Mouse (Mus musculus): ENCODE results near the gene Lpin2. TPM values are rescaled to one million over a fixed set of nuclear protein-coding genes. Genes with fewer than 3 reads are reported as not detected.
A peak's percentile ranks its signal among the peaks of the same experiment; 100 is the strongest.

Gene Lpin2
- polyA plus RNA-seq, 1 experiment from 2014 or later: 34.5 TPM

DNA sequence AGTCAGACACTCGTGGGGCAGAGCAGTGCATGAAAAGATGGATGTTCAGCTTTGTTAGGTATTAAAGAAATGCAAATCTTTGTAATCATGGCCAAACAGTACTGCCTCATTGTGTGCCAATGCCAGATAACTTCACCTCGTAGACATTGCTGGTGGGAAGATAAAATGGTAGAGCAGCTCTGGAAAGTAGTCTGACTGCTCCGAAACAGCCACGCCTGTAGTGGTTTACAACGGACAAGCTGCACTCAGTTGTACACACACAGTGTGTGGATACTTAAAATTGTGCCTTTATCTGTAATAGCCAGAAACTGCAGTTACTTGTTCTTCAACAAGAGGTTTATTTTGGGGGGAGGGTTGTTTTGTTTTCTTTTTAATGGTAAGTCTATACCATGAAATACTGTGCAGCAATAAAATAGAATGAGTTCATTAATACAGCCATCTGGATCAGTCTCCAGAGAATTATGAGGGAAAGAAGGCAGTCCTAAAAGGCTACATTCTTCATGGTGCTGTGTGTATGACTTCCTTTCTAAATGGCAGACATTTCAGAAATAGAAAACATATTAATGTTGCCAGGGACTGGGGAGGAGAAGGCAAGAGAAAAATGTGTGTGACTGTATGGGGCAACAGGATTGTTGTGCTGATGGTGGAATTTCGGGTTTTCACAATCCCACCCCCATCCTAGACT is 29.7 kb downstream of the Lpin2 start:
- Histone ChIP-seq H3K36me3 (peaks cover 20% of the 10 kb centered on the region), H3K27ac (replicated peaks) (0 out of 2 replicates have a peak overlapping the region, but pooled peaks have one; percentile 13), H3K4me1 (0 out of 2 replicates have a peak, but pooled peaks cover 3% of the 10 kb centered on the region), H3K27me3 (ENCODE audit: low read depth, poor library complexity, severe bottlenecking) (no peaks in the 10 kb centered on the region), H3K9me3 (replicated peaks) (0 out of 2 replicates have a peak, but pooled peaks cover 2% of the 10 kb centered on the region), H3K4me3 (no peak overlapping the region)
- 87% methylated on average over 6 of the region's 6 CpGs for WGBS
- DNase-seq (ENCODE audit: low spot score): no peak

GRCm38 (mm10) chr17:71213666-71214065 is 31.3 kb downstream of the Lpin2 start:
- H3K36me3 ChIP-seq: peaks cover 26% of the 10 kb centered on the region
- no peak for DNase-seq (ENCODE audit: low spot score)
- H3K27me3 ChIP-seq (ENCODE audit: low read depth, poor library complexity, severe bottlenecking): no peaks in the 10 kb centered on the region
- 0 out of 2 replicates have a peak, but pooled peaks cover 3% of the 10 kb centered on the region for H3K4me1 ChIP-seq
- H3K9me3 ChIP-seq (replicated peaks): no peaks in the 10 kb centered on the region
- no peak overlapping the region for H3K27ac ChIP-seq (replicated peaks)
- no peak overlapping the region for H3K4me3 ChIP-seq
- WGBS: 83% methylated on average over 1 of the region's 1 CpGs

- no peak overlapping the region for H3K4me3 ChIP-seq
- WGBS: 92% methylated on average over 17 of the region's 17 CpGs
Observed at GRCm38 (mm10) chr17:71214514-71215240, 32.3 kb downstream of the Lpin2 start.

DNA sequence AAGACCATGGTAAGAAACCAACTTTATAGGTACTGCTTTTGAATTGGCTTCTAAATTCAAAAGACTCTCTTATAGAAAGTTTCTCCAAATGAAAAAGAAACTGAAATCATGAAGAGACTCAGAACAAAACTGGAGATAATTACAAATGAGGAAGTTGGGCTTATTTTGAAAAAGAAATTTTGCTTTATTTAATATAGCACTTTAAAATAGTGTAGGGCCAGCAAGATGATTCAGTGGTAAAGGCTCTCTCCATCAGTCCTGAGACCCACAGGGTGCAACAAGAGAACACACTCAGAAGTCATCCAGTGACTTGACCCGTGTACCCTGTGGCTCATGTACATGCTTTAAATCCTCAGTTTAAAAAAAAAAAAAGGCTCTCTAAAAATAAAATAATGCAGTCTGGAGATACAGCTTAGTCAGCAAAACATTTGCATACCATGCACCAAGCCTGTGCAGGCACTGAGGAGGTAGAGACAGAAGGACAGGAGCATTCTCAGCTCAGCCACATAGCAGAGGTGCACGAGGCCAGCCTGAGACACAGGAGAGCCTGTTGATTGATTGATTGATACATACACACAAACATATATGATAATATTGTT is 33.0 kb downstream of the Lpin2 start:
- H3K4me3 ChIP-seq: no peak overlapping the region
- 90% methylated on average over 2 of the region's 2 CpGs for WGBS
- no peaks in the 10 kb centered on the region for H3K27me3 ChIP-seq (ENCODE audit: low read depth, poor library complexity, severe bottlenecking)
- H3K36me3 ChIP-seq: peaks cover 30% of the 10 kb centered on the region
- no peaks in the 10 kb centered on the region for H3K9me3 ChIP-seq (replicated peaks)
- no peak for DNase-seq (ENCODE audit: low spot score)
- no peak overlapping the region for H3K27ac ChIP-seq (replicated peaks)
- H3K4me1 ChIP-seq: 0 out of 2 replicates have a peak, but pooled peaks cover 3% of the 10 kb centered on the region

More at GRCm38 (mm10) chr17:71214514-71215240, 32.3 kb downstream of the Lpin2 start:
- Histone ChIP-seq H3K4me1 (0 out of 2 replicates have a peak, but pooled peaks cover 3% of the 10 kb centered on the region), H3K9me3 (replicated peaks) (no peaks in the 10 kb centered on the region), H3K36me3 (peaks cover 30% of the 10 kb centered on the region), H3K27me3 (ENCODE audit: low read depth, poor library complexity, severe bottlenecking) (no peaks in the 10 kb centered on the region), H3K27ac (replicated peaks) (no peak overlapping the region)
- no peak for DNase-seq (ENCODE audit: low spot score)

DNA sequence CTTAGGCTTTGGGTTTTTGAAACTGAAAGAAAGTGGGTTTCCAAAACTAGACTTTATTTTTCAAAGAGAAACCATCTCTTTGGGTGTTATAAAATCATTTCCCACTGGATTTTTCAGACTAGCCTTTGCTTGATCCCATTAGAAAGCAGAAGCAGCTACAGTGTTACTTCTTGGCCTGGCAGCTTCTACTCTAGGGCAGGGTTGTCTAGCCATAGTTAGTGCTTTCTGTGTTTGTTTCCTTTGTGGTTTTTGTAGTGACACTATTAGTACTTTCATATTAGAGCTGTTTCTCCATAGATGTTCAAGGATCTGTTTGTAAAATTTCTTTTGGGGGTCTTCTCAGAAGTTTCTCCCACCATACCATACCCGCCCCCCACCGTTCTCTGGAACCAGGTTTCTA is 33.9 kb downstream of the Lpin2 start:
- Histone ChIP-seq H3K27ac (replicated peaks) (no peak overlapping the region), H3K4me3 (no peak overlapping the region), H3K4me1 (0 out of 2 replicates have a peak, but pooled peaks cover 3% of the 10 kb centered on the region), H3K27me3 (ENCODE audit: low read depth, poor library complexity, severe bottlenecking) (no peaks in the 10 kb centered on the region), H3K36me3 (peaks cover 34% of the 10 kb centered on the region), H3K9me3 (replicated peaks) (no peaks in the 10 kb centered on the region)
- WGBS: 97% methylated on average over 2 of the region's 2 CpGs
- DNase-seq (ENCODE audit: low spot score): no peak

DNA sequence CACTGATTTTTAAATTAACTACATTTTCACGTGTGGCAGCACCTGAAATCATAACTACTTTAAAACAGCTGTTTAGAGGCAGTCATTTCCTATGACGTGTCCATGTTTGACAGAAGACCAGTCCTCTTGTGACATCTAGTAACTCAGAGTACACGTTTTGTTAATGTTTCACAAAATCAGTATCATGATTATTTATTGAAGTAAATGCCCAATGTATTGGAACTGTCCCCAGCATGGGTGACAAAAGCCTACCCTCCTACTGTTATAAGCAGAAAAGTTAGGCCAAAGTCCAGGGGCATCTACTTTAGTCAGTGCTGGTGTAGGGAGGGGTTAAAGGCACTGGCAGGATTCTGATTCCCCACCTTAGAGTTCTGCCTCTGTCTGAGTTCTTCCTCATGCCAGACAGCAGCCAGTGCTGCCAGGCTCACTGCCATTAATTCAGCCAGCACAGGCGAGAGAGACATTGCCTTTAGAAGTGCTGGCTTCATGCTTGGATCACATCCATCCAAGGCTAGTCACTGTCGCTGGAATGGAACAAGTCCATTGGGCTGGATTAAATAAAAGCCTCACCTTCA is 34.8 kb downstream of the Lpin2 start:
- no peaks in the 10 kb centered on the region for H3K9me3 ChIP-seq (replicated peaks)

DNA sequence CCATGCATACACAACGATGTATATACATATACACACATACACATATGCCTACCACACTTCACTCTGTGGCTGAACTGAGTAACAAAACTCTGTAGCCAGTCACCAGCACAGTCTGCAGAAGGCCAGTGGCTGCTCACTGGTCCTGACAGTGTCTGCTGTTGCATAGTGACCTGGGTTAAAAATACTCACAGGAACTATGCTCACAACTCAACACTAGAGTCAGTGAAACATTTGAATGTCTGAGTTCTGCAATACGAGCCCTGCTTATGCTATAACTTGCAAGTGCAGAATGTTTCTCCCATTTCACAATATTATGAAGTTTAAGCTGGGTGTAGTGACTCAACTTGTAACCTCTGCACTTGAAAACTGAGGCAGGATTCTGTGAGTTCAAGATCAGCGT is 39.0 kb downstream of the Lpin2 start:
- Histone ChIP-seq H3K36me3 (peaks cover 40% of the 10 kb centered on the region), H3K27ac (replicated peaks) (no peak overlapping the region), H3K27me3 (ENCODE audit: low read depth, poor library complexity, severe bottlenecking) (no peaks in the 10 kb centered on the region), H3K4me1 (no peaks in the 10 kb centered on the region), H3K4me3 (no peak overlapping the region), H3K9me3 (replicated peaks) (no peaks in the 10 kb centered on the region)
- WGBS: 84% methylated on average over 3 of the region's 3 CpGs
- no peak for DNase-seq (ENCODE audit: low spot score)

More for the DNA sequence above, 34.8 kb downstream of the Lpin2 start:
- 92% methylated on average over 5 of the region's 5 CpGs for WGBS
- DNase-seq (ENCODE audit: low spot score): no peak
- Histone ChIP-seq H3K27ac (replicated peaks) (no peak overlapping the region), H3K27me3 (ENCODE audit: low read depth, poor library complexity, severe bottlenecking) (no peaks in the 10 kb centered on the region), H3K36me3 (peaks cover 36% of the 10 kb centered on the region), H3K4me3 (no peak overlapping the region), H3K4me1 (no peaks in the 10 kb centered on the region)

DNA sequence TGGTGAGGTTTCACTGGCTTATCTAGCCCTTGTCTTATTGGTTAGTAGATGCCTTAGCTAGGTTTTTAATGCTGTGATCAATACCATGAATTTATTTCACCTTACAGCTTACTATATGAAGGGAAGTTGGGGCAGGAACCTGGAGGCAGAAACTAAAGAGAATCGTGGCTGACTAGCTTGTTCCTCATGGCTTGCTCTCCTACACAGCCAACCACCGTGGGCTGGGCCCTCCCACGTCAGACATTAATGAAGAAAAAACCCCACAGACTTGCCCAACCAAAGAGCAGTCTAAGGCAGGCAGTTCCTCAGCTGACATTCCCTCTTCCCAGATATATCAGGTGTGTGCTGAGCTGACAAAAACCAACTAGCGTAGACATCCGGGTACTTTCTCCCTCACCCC is 41.3 kb downstream of the Lpin2 start:
- Histone ChIP-seq H3K9me3 (replicated peaks) (no peaks in the 10 kb centered on the region), H3K4me1 (no peaks in the 10 kb centered on the region), H3K27me3 (ENCODE audit: low read depth, poor library complexity, severe bottlenecking) (no peaks in the 10 kb centered on the region), H3K4me3 (no peak overlapping the region), H3K36me3 (peaks cover 22% of the 10 kb centered on the region), H3K27ac (replicated peaks) (no peak overlapping the region)
- no peak for DNase-seq (ENCODE audit: low spot score)
- 86% methylated on average over 5 of the region's 5 CpGs for WGBS

- peaks cover 18% of the 10 kb centered on the region; the same call in 1 of the 2 replicates for H3K36me3 ChIP-seq
- no peak for DNase-seq (ENCODE audit: low spot score)
- no peaks in the 10 kb centered on the region for H3K4me1 ChIP-seq
- H3K27me3 ChIP-seq (ENCODE audit: low read depth, poor library complexity, severe bottlenecking): no peaks in the 10 kb centered on the region
- WGBS: 80% methylated on average over 2 of the region's 2 CpGs
- H3K27ac ChIP-seq (replicated peaks): no peak overlapping the region
- H3K4me3 ChIP-seq: no peak overlapping the region
- no peaks in the 10 kb centered on the region for H3K9me3 ChIP-seq (replicated peaks)
Observed at GRCm38 (mm10) chr17:71224521-71224920, 42.2 kb downstream of the Lpin2 start.

GRCm38 (mm10) chr17:71225091-71225490 is 42.7 kb downstream of the Lpin2 start:
- Histone ChIP-seq H3K27ac (replicated peaks) (no peak overlapping the region), H3K4me1 (no peaks in the 10 kb centered on the region), H3K4me3 (no peak overlapping the region), H3K36me3 (peaks cover 23% of the 10 kb centered on the region), H3K27me3 (ENCODE audit: low read depth, poor library complexity, severe bottlenecking) (no peaks in the 10 kb centered on the region), H3K9me3 (replicated peaks) (no peaks in the 10 kb centered on the region)
- no peak for DNase-seq (ENCODE audit: low spot score)
- 36% methylated on average over 5 of the region's 5 CpGs for WGBS

- H3K27ac ChIP-seq (replicated peaks): no peak overlapping the region
- H3K36me3 ChIP-seq: peaks cover 31% of the 10 kb centered on the region
- no peaks in the 10 kb centered on the region for H3K27me3 ChIP-seq (ENCODE audit: low read depth, poor library complexity, severe bottlenecking)
- H3K9me3 ChIP-seq (replicated peaks): no peaks in the 10 kb centered on the region
- DNase-seq (ENCODE audit: low spot score): no peak
- 89% methylated on average over 9 of the region's 9 CpGs for WGBS
- no peak overlapping the region for H3K4me3 ChIP-seq
- no peaks in the 10 kb centered on the region for H3K4me1 ChIP-seq
Observed at GRCm38 (mm10) chr17:71227128-71227895, 45.0 kb downstream of the Lpin2 start.

GRCm38 (mm10) chr17:71228651-71229050 is 46.3 kb downstream of the Lpin2 start:
- Histone ChIP-seq H3K27me3 (ENCODE audit: low read depth, poor library complexity, severe bottlenecking) (no peaks in the 10 kb centered on the region), H3K4me3 (no peak overlapping the region), H3K4me1 (no peaks in the 10 kb centered on the region), H3K36me3 (peaks cover 42% of the 10 kb centered on the region), H3K27ac (replicated peaks) (no peak overlapping the region), H3K9me3 (replicated peaks) (no peaks in the 10 kb centered on the region)
- no peak for DNase-seq (ENCODE audit: low spot score)
- WGBS: 91% methylated on average over 7 of the region's 7 CpGs
